Mouse (Mus musculus) testis, adult 2 months (tissue): ENCODE results near the gene Nfkbia. TPM values are rescaled to one million over a fixed set of nuclear protein-coding genes. Genes with fewer than 3 reads are reported as not detected.

Source experiments
- H3K27ac ChIP-seq: fragments of 200-500 bp; 2 replicates; pipeline ENCODE4 v1.5.1; 2012; ENCODE audit warnings: low read depth, low read length; ENCODE audit not compliant: control insufficient read depth, insufficient read depth
- H3K27me3 ChIP-seq: fragments of 200-500 bp; 2 replicates; pipeline ENCODE4 v1.6.1; 2012; ENCODE audit warnings: mild to moderate bottlenecking, low read length, moderate library complexity; ENCODE audit not compliant: control insufficient read depth, insufficient read depth
- H3K36me3 ChIP-seq: fragments of 200-500 bp; 2 replicates; pipeline ENCODE4 v1.6.1; 2012; ENCODE audit warnings: mild to moderate bottlenecking, low read length; ENCODE audit not compliant: control insufficient read depth, insufficient read depth
- H3K4me1 ChIP-seq: fragments of 200-500 bp; 2 replicates; pipeline ENCODE4 v1.6.1; 2012; ENCODE audit warnings: low read length; ENCODE audit not compliant: control insufficient read depth, insufficient read depth
- H3K4me3 ChIP-seq: fragments of 200-500 bp; 2 replicates; pipeline ENCODE4 v1.5.1; 2012; ENCODE audit warnings: low read depth, mild to moderate bottlenecking, low read length, moderate library complexity, mixed read lengths; ENCODE audit not compliant: control insufficient read depth
- CTCF ChIP-seq: fragments of 200-500 bp; IDR thresholded peaks from 2 replicates; pipeline ENCODE4 v1.5.1; 2012; ENCODE audit warnings: low read depth, mild to moderate bottlenecking, inconsistent platforms, low read length, moderate library complexity; ENCODE audit not compliant: control insufficient read depth, insufficient read depth, insufficient replicate concordance
- POLR2A ChIP-seq: fragments of 200-500 bp; IDR thresholded peaks from 2 replicates; pipeline ENCODE4 v1.6.1; 2012; ENCODE audit warnings: low read depth, mild to moderate bottlenecking, inconsistent platforms, low read length, moderate library complexity; ENCODE audit not compliant: control insufficient read depth
- polyA plus RNA-seq: library from polyadenylated mRNA; depleted of rRNA; stranded (reverse); fragments of >200 nt; gene quantifications from 2 replicates; pipeline ENCODE4 v1.2.3, GENCODE M21; 2012; rRNA removed

The Nfkbia gene
- 24.4 and 31.2 TPM in 2 replicates for polyA plus RNA-seq

DNA sequence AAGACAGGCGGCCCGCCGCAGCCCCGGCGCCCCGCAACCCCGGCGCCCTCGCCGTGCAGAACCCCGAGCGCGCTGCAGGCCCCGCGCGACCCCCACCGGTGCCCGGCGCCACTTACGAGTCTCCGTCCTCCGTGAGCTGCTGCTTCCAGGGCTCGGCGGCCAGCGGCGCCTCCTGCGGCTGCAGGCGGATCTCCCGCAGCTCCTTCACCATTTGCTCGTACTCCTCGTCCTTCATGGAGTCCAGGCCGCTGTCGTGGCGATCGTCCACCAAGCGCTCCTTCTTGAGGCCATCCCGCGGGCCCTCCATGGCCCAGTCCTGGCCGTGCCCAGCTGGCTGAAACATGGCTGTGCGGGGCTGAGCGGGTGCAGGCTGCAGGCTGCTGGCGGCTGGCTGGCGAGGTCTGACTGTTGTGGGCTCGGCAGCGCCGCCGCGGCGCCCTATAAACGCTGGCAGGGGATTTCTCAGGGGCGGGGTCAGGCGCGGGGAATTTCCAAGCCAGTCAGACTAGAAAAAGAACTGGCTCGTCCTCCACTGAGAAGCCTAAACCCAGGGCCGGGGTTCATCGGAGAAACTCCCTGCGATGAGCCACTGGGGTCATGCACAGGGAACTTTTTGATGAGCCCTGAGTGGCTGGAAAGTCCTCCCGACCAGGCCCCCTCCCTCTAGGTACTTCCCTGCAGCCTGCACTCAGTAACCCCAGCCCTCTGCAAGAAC is at the start of gene Nfkbia:
Gene Nfkbia, minus strand, starts transcription at position 464 of the 715 bp plus-strand sequence.
- H3K36me3 ChIP-seq, result no peaks in the 10 kb centered on the region
- TF ChIP-seq CTCF (no peak), POLR2A (peak; percentile 77)
- peaks cover 9% of the 10 kb centered on the region for H3K4me1 ChIP-seq
- no peaks in the 10 kb centered on the region; the same call in 1 of the 2 replicates for H3K27me3 ChIP-seq
- H3K4me3 ChIP-seq, result peak within 1 kb of the TSS; percentile 96
- peak within 1 kb of the TSS; percentile 98 for H3K27ac ChIP-seq

DNA sequence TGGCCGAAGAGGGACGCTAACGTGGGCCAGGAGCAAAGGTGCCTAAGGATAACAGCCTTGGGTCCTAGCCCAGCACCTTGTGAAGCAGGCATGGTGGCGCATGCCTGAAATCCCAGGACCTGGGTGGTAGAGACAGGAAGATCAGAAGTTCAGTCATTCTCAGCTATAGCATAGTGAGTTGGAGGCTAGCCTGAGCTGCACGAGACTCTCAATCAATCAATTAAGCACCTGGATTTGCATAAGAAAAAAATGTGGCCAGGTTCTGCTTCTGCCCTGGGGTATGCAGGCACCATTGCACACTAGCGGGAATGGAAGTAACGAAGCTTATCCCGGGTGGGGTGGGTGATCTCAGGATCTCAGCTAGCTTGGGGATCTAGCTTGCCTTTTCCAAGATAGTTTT is 46.7 kb upstream of the Nfkbia start:
- H3K4me1 ChIP-seq, result no peaks in the 10 kb centered on the region; the same call in 1 of the 2 replicates
- H3K36me3 ChIP-seq, result no peaks in the 10 kb centered on the region
- TF ChIP-seq POLR2A (no peak), CTCF (no peak)

GRCm38 (mm10) chr12:55538328-55538971 is 46.0 kb upstream of the Nfkbia start:
- no peak overlapping the region for H3K4me3 ChIP-seq
- H3K36me3 ChIP-seq, result no peaks in the 10 kb centered on the region
- no peak overlapping the region for H3K27ac ChIP-seq
- no peaks in the 10 kb centered on the region for H3K27me3 ChIP-seq
- no peaks in the 10 kb centered on the region; the same call in 1 of the 2 replicates for H3K4me1 ChIP-seq
- TF ChIP-seq CTCF (no peak), POLR2A (no peak)

More for the DNA sequence above, 46.7 kb upstream of the Nfkbia start:
- Histone ChIP-seq H3K27ac (no peak overlapping the region), H3K27me3 (no peaks in the 10 kb centered on the region), H3K4me3 (no peak overlapping the region)

DNA sequence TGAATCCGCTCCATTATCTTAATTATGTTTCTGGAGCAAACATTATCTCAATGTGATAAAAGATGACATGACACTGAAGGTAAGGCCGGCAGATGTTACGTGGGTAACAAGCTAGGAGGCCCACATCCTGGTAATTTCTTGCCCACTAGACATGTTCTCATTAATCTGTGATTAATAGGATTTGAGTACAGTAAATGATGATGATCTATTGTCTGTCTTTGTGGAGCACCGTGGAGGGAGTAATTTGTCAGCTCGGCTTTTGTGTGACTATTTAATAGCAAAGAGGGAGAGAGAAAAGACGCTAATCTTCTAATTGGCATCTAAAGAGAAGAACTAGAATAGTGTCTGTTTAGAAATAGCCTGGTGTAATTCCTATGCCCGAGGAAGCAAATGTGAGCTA is 45.3 kb upstream of the Nfkbia start:
- no peak for TF ChIP-seq POLR2A
- Histone ChIP-seq H3K36me3 (no peaks in the 10 kb centered on the region), H3K27ac (no peak overlapping the region)

GRCm38 (mm10) chr12:55536537-55537135 is 44.2 kb upstream of the Nfkbia start:
- Histone ChIP-seq H3K4me3 (no peak overlapping the region), H3K27ac (no peak overlapping the region), H3K27me3 (no peaks in the 10 kb centered on the region), H3K4me1 (no peaks in the 10 kb centered on the region; the same call in 1 of the 2 replicates), H3K36me3 (no peaks in the 10 kb centered on the region)
- TF ChIP-seq CTCF, result no peak
- TF ChIP-seq POLR2A, result no peak

More for the DNA sequence above, 45.3 kb upstream of the Nfkbia start:
- Histone ChIP-seq H3K4me1 (no peaks in the 10 kb centered on the region; the same call in 1 of the 2 replicates), H3K4me3 (no peak overlapping the region), H3K27me3 (no peaks in the 10 kb centered on the region)

DNA sequence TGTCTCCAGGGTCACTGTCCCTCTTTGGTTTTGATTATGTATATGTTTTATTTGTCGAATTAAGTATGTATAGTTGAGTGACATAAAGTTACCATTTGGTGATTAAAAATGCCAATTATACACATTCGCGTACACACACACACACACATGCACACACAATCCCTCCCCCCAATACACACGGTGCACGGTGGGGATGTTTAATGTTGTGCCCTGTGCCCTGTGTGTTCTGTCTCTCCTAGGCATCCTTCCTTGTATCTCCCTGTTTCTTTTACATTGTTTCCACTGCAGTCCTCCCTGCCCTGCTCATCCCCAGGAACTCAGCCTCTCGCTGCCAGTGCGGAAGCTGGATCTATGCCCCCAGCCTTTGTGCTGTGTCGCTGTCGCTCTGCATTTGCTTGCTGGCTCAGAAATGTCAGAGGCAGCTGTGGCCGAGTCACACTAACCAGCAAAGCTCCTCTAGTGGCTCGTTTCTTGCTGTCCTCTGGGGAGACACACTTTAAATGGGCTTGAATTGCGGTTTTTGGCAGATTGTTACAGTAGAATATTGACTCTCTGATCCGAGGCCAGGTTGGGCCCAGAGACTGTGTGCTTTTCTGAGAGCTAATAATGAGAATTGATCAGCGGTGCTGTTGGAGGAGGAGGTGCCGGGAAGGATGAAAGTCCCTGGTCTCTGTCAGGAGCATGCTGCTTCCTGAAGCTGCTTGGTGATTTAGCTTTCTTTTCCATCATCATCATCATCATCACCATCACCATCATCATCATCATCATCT is 34.7 kb upstream of the Nfkbia start:
- H3K36me3 ChIP-seq, result no peaks in the 10 kb centered on the region
- no peak overlapping the region for H3K4me3 ChIP-seq
- H3K4me1 ChIP-seq, result no peaks in the 10 kb centered on the region
- no peaks in the 10 kb centered on the region for H3K27me3 ChIP-seq
- no peak overlapping the region for H3K27ac ChIP-seq
- TF ChIP-seq CTCF (no peak), POLR2A (no peak)

GRCm38 (mm10) chr12:55518061-55518738 is 25.8 kb upstream of the Nfkbia start:
- Histone ChIP-seq H3K4me3 (no peak overlapping the region), H3K4me1 (peaks cover 6% of the 10 kb centered on the region), H3K27ac (no peak overlapping the region), H3K27me3 (no peaks in the 10 kb centered on the region), H3K36me3 (no peaks in the 10 kb centered on the region)
- TF ChIP-seq CTCF, result peak; percentile 99
- no peak for TF ChIP-seq POLR2A
